Mouse (Mus musculus): Measurements from ENCODE around the gene Dpy30. TPM values are rescaled to one million over a fixed set of nuclear protein-coding genes. Genes with fewer than 3 reads are reported as not detected.

Dpy30 gene
- polyA plus RNA-seq, 1 experiment from 2014 or later, result 247 TPM

DNA sequence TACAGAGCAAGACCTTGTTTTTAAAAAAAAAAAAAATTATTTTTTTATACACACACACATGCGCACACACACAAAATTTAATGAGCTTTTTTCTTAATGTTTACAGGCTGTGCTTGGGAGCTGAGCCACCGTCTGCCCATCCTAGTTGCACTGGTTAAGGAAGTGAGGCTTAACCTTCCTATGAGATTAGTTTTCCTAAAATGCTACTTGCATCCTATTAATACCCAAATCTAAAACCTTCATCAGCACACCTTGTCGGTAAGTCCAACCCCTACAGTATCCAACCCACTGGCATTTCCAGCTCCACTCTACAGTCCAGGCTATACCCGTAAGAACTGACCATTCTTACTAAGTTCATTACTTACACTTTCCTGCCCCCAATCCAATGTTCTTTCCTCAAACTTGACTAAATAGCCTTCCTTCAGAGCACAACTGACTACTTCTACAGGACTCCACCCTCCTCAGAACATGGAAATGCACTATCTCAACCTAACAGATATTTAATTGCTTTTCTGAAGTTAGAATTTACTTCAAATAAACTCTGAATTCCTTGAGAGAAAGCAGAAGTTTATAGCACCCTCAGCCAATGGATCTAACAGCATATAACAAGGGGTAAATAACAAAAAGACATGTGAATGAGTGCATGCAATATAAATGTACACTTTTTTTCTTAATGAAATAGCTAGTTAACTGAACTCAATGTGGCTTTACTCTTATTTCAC, 31.9 kb downstream of the Dpy30 start:
- Histone ChIP-seq H3K4me2 (no peak overlapping the region), H3K36me3 (peaks cover 18% of the 10 kb centered on the region), H3K4me1 (peaks cover 17% of the 10 kb centered on the region), H3K9ac (no peak overlapping the region), H3K27ac (no peak overlapping the region), H3K4me3 (no peak overlapping the region), H3K9me3 (no peaks in the 10 kb centered on the region), H3K27me3 (no peaks in the 10 kb centered on the region)
- ATAC-seq (ENCODE audit: insufficient number of reproducible peaks, insufficient read depth, low FRiP score, low TSS enrichment, low read depth), result no peak
- WGBS, result 82% methylated on average over 4 of the region's 4 CpGs

DNA sequence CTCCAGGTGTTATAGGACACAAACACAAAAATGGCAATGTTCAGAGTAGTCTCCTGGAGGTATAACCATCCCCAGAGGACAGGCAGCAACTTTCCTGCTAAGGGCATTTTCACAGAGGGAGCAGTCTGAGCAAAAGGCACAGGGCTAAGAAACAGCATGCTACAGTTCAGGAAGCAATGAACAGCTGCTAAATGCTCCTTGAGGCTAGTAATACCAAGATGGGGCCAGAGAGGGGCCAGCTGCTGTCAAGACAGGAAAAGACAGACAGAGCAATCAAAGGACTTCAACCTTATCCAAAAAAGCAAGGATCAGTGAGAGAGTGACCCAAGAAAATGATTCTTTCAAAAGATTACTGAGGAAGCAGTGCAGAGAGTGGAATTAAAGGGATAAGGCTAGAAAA, 32.9 kb downstream of the Dpy30 start:
- ATAC-seq (ENCODE audit: insufficient number of reproducible peaks, insufficient read depth, low FRiP score, low TSS enrichment, low read depth), result no peak
- H3K9ac ChIP-seq, result no peak overlapping the region

DNA sequence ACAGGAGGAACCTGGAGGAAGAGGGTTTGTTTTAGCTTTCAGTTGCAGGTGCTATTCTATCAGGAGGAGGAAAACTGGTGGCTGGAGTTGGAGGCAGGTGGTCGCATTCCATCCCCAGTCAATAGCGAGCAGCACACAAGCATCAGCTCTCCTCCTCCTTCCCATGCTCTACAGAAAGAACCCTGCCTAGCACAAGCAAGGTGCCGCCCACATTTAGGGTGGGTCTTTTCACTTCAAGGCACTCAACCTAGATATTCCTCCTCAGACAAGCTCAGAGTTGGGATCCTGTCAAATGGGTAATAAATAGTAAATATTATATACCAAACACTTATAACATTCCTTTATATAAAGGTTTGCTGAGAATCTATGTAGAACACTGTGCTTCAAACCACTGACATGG, 33.5 kb downstream of the Dpy30 start:
- Histone ChIP-seq H3K4me2 (no peak overlapping the region), H3K4me1 (peaks cover 17% of the 10 kb centered on the region), H3K27ac (no peak overlapping the region), H3K9ac (no peak overlapping the region), H3K4me3 (no peak overlapping the region), H3K27me3 (no peaks in the 10 kb centered on the region), H3K9me3 (no peaks in the 10 kb centered on the region), H3K36me3 (peaks cover 18% of the 10 kb centered on the region)
- 74% methylated on average over 3 of the region's 3 CpGs for WGBS
- ATAC-seq (ENCODE audit: insufficient number of reproducible peaks, insufficient read depth, low FRiP score, low TSS enrichment, low read depth), result no peak

More for the DNA sequence above, 32.9 kb downstream of the Dpy30 start:
- H3K27me3 ChIP-seq, result no peaks in the 10 kb centered on the region
- H3K4me2 ChIP-seq, result no peak overlapping the region
- no peaks in the 10 kb centered on the region for H3K9me3 ChIP-seq
- H3K27ac ChIP-seq, result no peak overlapping the region
- peaks cover 18% of the 10 kb centered on the region for H3K36me3 ChIP-seq
- no peak overlapping the region for H3K4me3 ChIP-seq
- H3K4me1 ChIP-seq, result peaks cover 17% of the 10 kb centered on the region

DNA sequence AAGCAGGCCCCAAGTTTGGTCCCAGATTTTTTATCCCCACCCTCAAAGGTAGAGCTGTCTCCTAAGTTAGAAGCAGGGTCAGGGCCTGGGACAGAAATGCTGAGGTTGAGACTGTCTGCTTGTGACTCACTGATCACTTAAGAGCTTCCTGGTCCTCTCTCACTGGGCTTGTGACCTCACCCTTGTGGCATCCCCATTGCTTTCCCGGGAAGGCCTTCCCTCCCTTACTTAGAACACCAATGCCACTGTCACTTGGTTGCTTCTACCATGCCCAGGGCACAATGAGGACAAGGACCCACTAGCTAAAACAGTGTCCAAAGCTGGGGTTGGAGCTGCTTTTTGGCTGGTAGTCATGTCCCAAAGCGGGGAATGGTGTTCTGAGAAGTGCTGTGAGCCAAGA, 35.1 kb downstream of the Dpy30 start:
- Histone ChIP-seq H3K27me3 (no peaks in the 10 kb centered on the region), H3K4me3 (no peak overlapping the region), H3K27ac (no peak overlapping the region), H3K9me3 (no peaks in the 10 kb centered on the region), H3K4me1 (peaks cover 16% of the 10 kb centered on the region), H3K9ac (no peak overlapping the region), H3K36me3 (peaks cover 18% of the 10 kb centered on the region), H3K4me2 (no peak overlapping the region)
- WGBS, result 90% methylated on average over 2 of the region's 2 CpGs
- ATAC-seq (ENCODE audit: insufficient number of reproducible peaks, insufficient read depth, low FRiP score, low TSS enrichment, low read depth), result no peak

DNA sequence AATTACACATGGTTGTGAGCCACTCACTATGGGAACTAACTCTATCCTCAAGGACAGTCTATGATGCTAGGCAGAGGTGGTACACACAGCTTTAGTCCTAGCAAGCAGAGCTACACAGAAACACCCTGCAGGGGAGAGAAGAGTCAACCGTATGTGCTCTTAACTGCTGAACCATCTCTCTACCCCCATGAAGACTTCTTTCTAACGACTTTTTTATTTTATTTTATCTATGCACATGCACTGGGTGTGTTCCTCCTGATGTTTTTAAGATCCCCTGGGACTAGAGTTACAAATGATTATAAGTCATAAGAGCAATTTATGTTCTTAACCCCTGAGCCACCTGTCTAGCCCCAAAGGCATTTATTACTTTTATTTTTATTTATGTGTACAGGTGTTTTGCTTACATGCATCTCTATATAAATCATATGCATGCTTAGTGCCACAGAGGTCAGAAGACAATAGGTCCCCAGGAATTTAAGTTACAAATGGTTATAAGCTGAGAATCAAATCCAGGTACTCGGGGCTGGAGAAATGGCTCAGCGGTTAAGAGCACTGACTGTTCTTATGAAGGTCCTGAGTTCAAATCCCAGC, 37.5 kb downstream of the Dpy30 start:
- Histone ChIP-seq H3K9me3 (no peaks in the 10 kb centered on the region), H3K9ac (no peak overlapping the region), H3K4me2 (no peak overlapping the region), H3K27ac (no peak overlapping the region), H3K4me3 (no peak overlapping the region), H3K4me1 (peaks cover 5% of the 10 kb centered on the region), H3K36me3 (peaks cover 18% of the 10 kb centered on the region), H3K27me3 (no peaks in the 10 kb centered on the region)
- WGBS, result 79% methylated on average over 4 of the region's 4 CpGs
- no peak for ATAC-seq (ENCODE audit: insufficient number of reproducible peaks, insufficient read depth, low FRiP score, low TSS enrichment, low read depth)

DNA sequence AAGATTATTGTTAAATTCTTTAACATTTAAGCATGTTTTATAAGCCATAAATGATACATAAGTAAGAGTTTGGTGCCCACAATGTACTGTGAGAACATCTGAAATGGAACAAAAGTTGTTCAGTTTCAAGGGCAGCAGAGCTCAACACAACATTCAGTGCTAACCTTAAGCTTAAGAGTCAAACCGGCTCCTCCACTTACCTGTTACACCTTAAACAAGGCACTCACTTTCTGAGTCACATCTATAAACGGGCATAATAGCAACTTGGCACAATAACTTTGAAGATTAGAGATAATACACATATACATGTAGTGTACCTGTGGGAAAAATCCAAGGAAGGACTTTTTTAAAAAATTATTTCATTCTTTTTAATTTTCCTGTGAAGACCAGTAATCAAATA, 38.0 kb downstream of the Dpy30 start:
- no peak overlapping the region for H3K4me3 ChIP-seq
- H3K4me2 ChIP-seq, result no peak overlapping the region
- H3K9me3 ChIP-seq, result no peaks in the 10 kb centered on the region
- no peaks in the 10 kb centered on the region for H3K27me3 ChIP-seq
- H3K4me1 ChIP-seq, result peaks cover under 1% of the 10 kb centered on the region
- peaks cover 20% of the 10 kb centered on the region for H3K36me3 ChIP-seq
- 74% methylated on average over 2 of the region's 2 CpGs for WGBS
- no peak overlapping the region for H3K9ac ChIP-seq
- no peak overlapping the region for H3K27ac ChIP-seq
- no peak for ATAC-seq (ENCODE audit: insufficient number of reproducible peaks, insufficient read depth, low FRiP score, low TSS enrichment, low read depth)

DNA sequence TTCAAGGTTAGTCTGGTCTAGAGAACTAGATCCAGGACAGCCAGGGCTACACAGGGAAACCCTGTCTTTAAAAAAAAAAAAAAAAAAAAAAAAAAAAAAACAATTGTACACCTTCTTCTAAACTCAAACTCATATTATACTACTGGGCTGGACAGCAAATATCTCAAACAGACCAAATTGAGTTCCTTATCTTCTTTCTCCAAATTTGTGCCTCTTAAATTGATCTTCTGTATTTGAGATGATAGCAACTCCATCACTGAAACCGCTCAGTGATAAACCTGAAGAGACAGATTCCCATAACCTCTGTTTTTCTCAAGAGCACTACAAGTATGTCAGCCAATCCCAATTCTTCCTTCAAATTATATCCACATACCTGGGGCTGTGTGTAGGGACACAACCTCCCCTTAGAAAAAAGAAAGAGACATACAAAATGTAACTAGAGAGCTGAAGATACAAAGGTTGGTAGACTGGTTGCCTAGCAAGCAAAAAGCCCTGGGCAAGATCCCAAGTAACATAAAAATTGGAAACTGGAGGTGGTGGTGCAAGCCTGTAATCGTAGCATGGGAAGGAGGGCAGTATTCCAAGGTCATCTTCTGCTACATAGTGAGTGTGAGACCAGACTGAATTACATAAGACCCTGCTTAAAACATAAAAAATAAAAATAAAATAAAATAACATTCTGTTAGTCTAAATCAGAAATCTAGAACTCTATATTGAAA, 39.2 kb downstream of the Dpy30 start:
- Histone ChIP-seq H3K27me3 (no peaks in the 10 kb centered on the region), H3K27ac (no peak overlapping the region), H3K9me3 (no peaks in the 10 kb centered on the region), H3K4me2 (no peak overlapping the region), H3K4me1 (no peaks in the 10 kb centered on the region; the same call in 1 of the 2 replicates), H3K4me3 (no peak overlapping the region), H3K36me3 (peaks cover 21% of the 10 kb centered on the region), H3K9ac (no peak overlapping the region)
- 85% methylated on average over 2 of the region's 2 CpGs for WGBS
- ATAC-seq (ENCODE audit: insufficient number of reproducible peaks, insufficient read depth, low FRiP score, low TSS enrichment, low read depth), result no peak

DNA sequence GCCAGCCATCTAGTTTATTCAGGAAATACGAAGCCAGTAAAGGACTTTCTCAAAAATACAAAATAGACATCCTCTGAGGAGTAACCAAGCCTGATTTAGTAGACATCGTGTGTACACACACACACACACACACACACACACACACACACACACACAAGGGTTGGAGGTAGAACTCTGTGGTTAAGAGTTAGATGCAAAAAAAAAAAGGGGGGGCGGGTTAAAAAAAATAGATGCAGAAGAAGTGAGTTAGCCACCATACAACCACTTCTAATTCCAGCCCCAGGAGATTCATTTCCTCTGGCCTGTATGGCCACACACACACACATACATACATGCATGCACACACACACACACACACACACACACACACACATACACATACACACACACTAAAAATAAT, 41.7 kb downstream of the Dpy30 start:
- Histone ChIP-seq H3K9me3 (no peaks in the 10 kb centered on the region), H3K27ac (no peak overlapping the region), H3K36me3 (peaks cover 3% of the 10 kb centered on the region; the same call in 1 of the 2 replicates), H3K4me2 (no peak overlapping the region), H3K9ac (no peak overlapping the region), H3K27me3 (no peaks in the 10 kb centered on the region), H3K4me3 (no peak overlapping the region), H3K4me1 (peaks cover 5% of the 10 kb centered on the region; the same call in 1 of the 2 replicates)
- 88% methylated on average over 3 of the region's 3 CpGs for WGBS
- no peak for ATAC-seq (ENCODE audit: insufficient number of reproducible peaks, insufficient read depth, low FRiP score, low TSS enrichment, low read depth)

DNA sequence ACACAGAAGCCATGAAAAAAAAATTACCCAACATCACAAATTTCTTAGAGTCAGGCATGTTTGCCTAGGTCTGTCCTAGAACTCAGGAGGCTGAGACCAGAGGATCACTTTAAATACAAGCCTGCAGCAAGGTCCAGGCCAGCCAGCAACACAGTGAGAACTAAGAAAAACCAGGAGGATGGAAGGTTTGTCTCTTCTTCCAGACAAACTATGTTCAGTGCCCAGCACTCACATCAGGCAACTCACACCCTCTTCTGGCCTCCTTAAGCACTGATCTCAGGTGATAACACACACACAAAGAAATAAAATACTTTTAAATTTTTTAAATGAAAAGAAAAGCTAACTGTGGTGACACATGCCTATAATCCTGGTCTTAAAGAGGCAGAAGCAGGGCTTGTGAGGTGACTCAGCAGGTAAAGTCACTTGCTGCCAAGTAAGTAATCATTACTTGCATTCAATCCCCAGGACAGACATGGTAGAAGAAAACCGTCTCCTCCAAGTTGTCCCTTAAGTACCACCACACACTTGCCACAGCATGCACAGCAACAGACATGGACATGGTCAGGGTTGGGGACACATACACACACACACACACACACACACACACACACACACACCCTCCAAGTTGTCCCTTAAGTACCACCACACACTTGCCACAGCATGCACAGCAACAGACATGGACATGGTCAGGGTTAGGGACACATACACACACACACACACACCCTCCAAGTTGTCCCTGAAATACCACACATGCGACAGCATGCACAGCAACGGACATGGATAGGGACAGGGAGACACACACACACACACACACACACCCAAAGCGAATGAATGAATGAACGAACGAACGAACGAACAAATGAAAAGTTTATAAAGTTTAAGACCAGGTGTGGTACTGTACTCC, 44.5 kb downstream of the Dpy30 start:
- no peaks in the 10 kb centered on the region for H3K27me3 ChIP-seq
- ATAC-seq (ENCODE audit: insufficient number of reproducible peaks, insufficient read depth, low FRiP score, low TSS enrichment, low read depth), result no peak
- no peaks in the 10 kb centered on the region for H3K9me3 ChIP-seq
- no peak overlapping the region for H3K4me3 ChIP-seq
- WGBS, result 94% methylated on average over 8 of the region's 8 CpGs
- H3K27ac ChIP-seq, result no peak overlapping the region
- H3K4me1 ChIP-seq, result 0 out of 2 replicates have a peak, but pooled peaks cover 5% of the 10 kb centered on the region
- peaks cover 3% of the 10 kb centered on the region; the same call in 1 of the 2 replicates for H3K36me3 ChIP-seq
- H3K9ac ChIP-seq, result no peak overlapping the region
- H3K4me2 ChIP-seq, result no peak overlapping the region

DNA sequence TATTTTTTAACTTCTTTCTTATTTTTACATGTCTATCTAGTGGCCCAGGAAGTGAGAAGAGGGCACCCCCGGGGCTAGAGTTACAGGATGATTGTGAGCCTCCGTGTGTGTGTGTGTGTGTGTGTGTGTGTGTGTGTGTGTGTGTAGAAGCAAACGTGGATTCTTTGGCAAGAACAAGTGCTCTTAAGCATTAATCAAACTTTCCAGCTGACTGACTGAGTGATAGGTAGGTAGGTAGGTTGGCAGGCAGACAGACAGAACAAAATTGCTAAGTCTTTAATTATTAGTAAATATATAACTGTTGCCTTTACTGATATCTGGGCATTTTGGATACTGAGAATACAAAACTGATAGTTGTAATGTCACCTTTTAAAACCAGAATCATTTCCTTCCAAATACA, 49.3 kb downstream of the Dpy30 start:
- H3K9ac ChIP-seq, result no peak overlapping the region
- H3K36me3 ChIP-seq, result no peaks in the 10 kb centered on the region
- 87% methylated on average over 3 of the region's 3 CpGs for WGBS
- 0 out of 2 replicates have a peak, but pooled peaks cover 5% of the 10 kb centered on the region for H3K4me1 ChIP-seq
- ATAC-seq (ENCODE audit: insufficient number of reproducible peaks, insufficient read depth, low FRiP score, low TSS enrichment, low read depth), result no peak
- H3K4me3 ChIP-seq, result no peak overlapping the region
- H3K4me2 ChIP-seq, result no peak overlapping the region
- H3K27me3 ChIP-seq, result no peaks in the 10 kb centered on the region
- no peaks in the 10 kb centered on the region for H3K9me3 ChIP-seq
- H3K27ac ChIP-seq, result no peak overlapping the region

DNA sequence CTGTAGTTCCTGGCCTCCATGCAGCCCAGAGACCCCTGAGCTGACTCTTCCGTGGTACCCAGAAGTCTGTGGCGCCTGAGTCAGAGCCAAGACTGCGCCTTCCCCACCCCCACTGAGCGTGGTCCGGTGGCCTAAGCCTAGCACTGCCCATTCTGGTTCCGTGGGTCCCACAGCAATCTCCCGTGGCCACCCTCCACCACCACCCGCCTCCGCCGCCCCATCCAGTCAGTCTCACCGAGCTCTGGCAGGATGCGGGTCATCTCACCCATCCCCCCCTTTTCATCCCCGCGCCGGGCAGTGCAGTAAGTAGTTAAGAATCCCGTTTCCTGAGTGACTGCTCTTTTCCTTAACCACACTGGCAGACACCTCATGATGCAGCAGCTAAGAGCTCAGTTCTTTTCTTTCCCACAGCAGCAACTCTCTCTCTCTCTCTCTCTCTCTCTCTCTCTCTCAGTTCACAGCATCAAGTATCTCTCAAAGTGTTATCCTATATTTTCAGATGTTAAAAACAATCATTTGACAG, 51.0 kb downstream of the Dpy30 start:
- Histone ChIP-seq H3K4me2 (no peak overlapping the region), H3K9me3 (no peaks in the 10 kb centered on the region), H3K27ac (no peak overlapping the region), H3K27me3 (no peaks in the 10 kb centered on the region), H3K4me1 (no peaks in the 10 kb centered on the region), H3K9ac (no peak overlapping the region), H3K4me3 (no peak overlapping the region), H3K36me3 (no peaks in the 10 kb centered on the region)
- ATAC-seq (ENCODE audit: insufficient number of reproducible peaks, insufficient read depth, low FRiP score, low TSS enrichment, low read depth), result no peak
- 80% methylated on average over 16 of the region's 16 CpGs for WGBS
